ENCODE assay signal across 7 mouse cellular contexts in the genomic region with DNA sequence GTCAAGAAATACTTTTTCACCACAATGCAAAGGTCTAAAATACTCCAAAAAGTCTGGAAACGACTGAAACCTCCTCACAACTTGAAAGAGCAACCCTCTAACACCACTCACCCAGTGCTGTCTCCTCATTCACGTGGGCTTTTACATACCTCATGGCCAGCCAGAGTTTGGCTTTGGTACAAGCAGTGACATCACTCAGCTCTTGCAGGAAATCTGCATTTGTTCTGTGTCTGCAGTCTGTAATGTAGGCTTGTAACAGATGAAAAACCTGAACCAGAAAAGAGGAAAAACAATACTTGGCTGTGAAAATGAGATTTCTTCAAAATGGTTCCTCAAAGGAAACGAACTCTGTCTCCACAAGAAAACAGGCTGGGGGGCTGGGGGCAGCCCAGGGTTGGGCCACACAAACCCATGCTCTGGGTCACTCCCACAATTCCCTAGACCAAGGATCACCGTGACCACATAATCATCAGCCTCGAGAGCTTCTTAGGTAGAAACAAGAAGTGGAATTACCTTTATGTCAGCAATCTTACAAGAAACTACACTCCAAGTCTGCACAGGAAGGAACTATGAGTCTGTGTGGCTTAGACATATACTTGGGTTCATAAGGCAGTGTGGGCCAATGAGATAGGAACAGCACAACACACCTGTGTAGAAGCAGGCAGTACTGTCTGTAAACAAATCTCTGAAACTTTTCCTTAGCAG.
DNase-seq lines count a peak whose midpoint lies in the region; ATAC-seq lines count a peak whose summit lies in the region.

No protein-coding gene starts in this region.

- no peak overlapping the region for H3K4me3 ChIP-seq in heart, embryonic 10.5 days
- H3K4me3 ChIP-seq in limb, embryonic 15.5 days: no peak overlapping the region

- ATAC-seq in limb, embryonic 15.5 days (ENCODE audit: insufficient number of reproducible peaks, low FRiP score, low TSS enrichment, low read depth): no peak
- no peak for ATAC-seq in cerebellum, adult (ENCODE audit: insufficient number of reproducible peaks, low FRiP score, low TSS enrichment)

- H3K9ac ChIP-seq in limb, embryonic 15.5 days: no peak overlapping the region

- H3K27ac ChIP-seq in heart, embryonic 10.5 days: peak overlapping the region; percentile 83; the same call in 1 of the 2 replicates
- peak overlapping the region; percentile 82 for H3K27ac ChIP-seq in limb, embryonic 15.5 days

- peak; percentile 55 for DNase-seq in layer of hippocampus, adult 9-11 months
- no peak for DNase-seq in layer of hippocampus, adult 9-10 months (ENCODE audit: low spot score)
- DNase-seq in adrenal gland, postnatal 36 days: peak; percentile 33 to 41
- DNase-seq in heart, embryonic 10.5 days (ENCODE audit: low spot score): no peak
- no peak for DNase-seq in cerebellum, adult 9-11 months

- H3K36me3 ChIP-seq in heart, embryonic 10.5 days: peaks cover 5% of the 10 kb centered on the region; the same call in 1 of the 2 replicates
- no peaks in the 10 kb centered on the region for H3K36me3 ChIP-seq in limb, embryonic 15.5 days

- 65% methylated on average over 5 of the region's 5 CpGs for WGBS in heart, embryonic 10.5 days
- 38% methylated on average over 5 of the region's 5 CpGs for WGBS in limb, embryonic 15.5 days

- H3K4me1 ChIP-seq in heart, embryonic 10.5 days: peaks cover 58% of the 10 kb centered on the region
- H3K4me1 ChIP-seq in limb, embryonic 15.5 days: peaks cover 46% of the 10 kb centered on the region

- H3K9me3 ChIP-seq in heart, embryonic 10.5 days: no peaks in the 10 kb centered on the region
- H3K9me3 ChIP-seq in limb, embryonic 15.5 days: no peaks in the 10 kb centered on the region

- H3K27me3 ChIP-seq in heart, embryonic 10.5 days (ENCODE audit: insufficient read depth, poor library complexity, severe bottlenecking): no peaks in the 10 kb centered on the region
- no peaks in the 10 kb centered on the region for H3K27me3 ChIP-seq in limb, embryonic 15.5 days

- H3K4me2 ChIP-seq in limb, embryonic 15.5 days: no peak overlapping the region

Comparison
In these comparisons a context has a peak if more than half of its experiments do, and no peak if none do; other contexts are left out.
1. DNase-seq: peak in layer of hippocampus, adult 9-11 months (single experiment) and adrenal gland, postnatal 36 days (2 of 2); none in layer of hippocampus, adult 9-10 months (single experiment), heart, embryonic 10.5 days (single experiment) and cerebellum, adult 9-11 months (single experiment).